Mouse (Mus musculus): ENCODE data around the gene Krt23.

Krt23 gene

GRCm38 (mm10) chr11:99492733-99493573, at the start of gene Krt23:
Gene Krt23 (minus strand): TSS chr11:99493137.
- DNase-seq: no peak

- peak; percentile 74 for DNase-seq
Observed at GRCm38 (mm10) chr11:99539721-99540120, 46.8 kb upstream of the Krt23 start.

- no peak for DNase-seq
Observed at GRCm38 (mm10) chr11:99521288-99521860, 28.4 kb upstream of the Krt23 start, which contains the start of gene Krt39. Gene Krt39 (minus strand): TSS chr11:99521338.

- DNase-seq: no peak
Observed at GRCm38 (mm10) chr11:99514098-99514497, 21.2 kb upstream of the Krt23 start.

GRCm38 (mm10) chr11:99500095-99500805, 7.3 kb upstream of the Krt23 start:
- no peak for DNase-seq

- no peak for DNase-seq
Observed at GRCm38 (mm10) chr11:99496460-99496859, 3.5 kb upstream of the Krt23 start.

GRCm38 (mm10) chr11:99494741-99495140, 1.8 kb upstream of the Krt23 start:
- no peak for DNase-seq

GRCm38 (mm10) chr11:99493574-99493850, 575 bp upstream of the Krt23 start:
- no peak for DNase-seq

- no peak for DNase-seq
Observed at GRCm38 (mm10) chr11:99491040-99491439, 1.9 kb downstream of the Krt23 start.

GRCm38 (mm10) chr11:99490624-99491023, 2.3 kb downstream of the Krt23 start:
- no peak for DNase-seq

- DNase-seq: no peak
Observed at GRCm38 (mm10) chr11:99489233-99489632, 3.7 kb downstream of the Krt23 start.

- DNase-seq: no peak
Observed at GRCm38 (mm10) chr11:99474981-99475380, 18.0 kb downstream of the Krt23 start.

- DNase-seq: no peak
Observed at GRCm38 (mm10) chr11:99473433-99473832, 19.5 kb downstream of the Krt23 start.

GRCm38 (mm10) chr11:99472405-99472804, 20.5 kb downstream of the Krt23 start:
- DNase-seq: no peak

- no peak for DNase-seq
Observed at GRCm38 (mm10) chr11:99471946-99472345, 21.0 kb downstream of the Krt23 start.

GRCm38 (mm10) chr11:99469228-99469627, 23.7 kb downstream of the Krt23 start:
- DNase-seq: no peak

GRCm38 (mm10) chr11:99468566-99468965, 24.4 kb downstream of the Krt23 start:
- DNase-seq: no peak

- no peak for DNase-seq
Observed at GRCm38 (mm10) chr11:99466316-99466715, 26.6 kb downstream of the Krt23 start.

GRCm38 (mm10) chr11:99464836-99465235, 28.1 kb downstream of the Krt23 start:
- DNase-seq: peak; percentile 59

- peak; percentile 34 for DNase-seq
Observed at GRCm38 (mm10) chr11:99463155-99463554, 29.8 kb downstream of the Krt23 start.

GRCm38 (mm10) chr11:99461736-99462135, 31.2 kb downstream of the Krt23 start:
- no peak for DNase-seq

- DNase-seq: no peak
Observed at GRCm38 (mm10) chr11:99458887-99459286, 34.0 kb downstream of the Krt23 start.

- DNase-seq: no peak
Observed at GRCm38 (mm10) chr11:99454759-99455158, 38.2 kb downstream of the Krt23 start.

GRCm38 (mm10) chr11:99454044-99454443, 38.9 kb downstream of the Krt23 start:
- no peak for DNase-seq
